Mouse (Mus musculus) neural tube, embryonic 13.5 days (tissue): ENCODE measurements around the gene Grin2b. TPM values are rescaled to one million over a fixed set of nuclear protein-coding genes. Genes with fewer than 3 reads are reported as not detected.

Source experiments
- ATAC-seq: fragments of 200-750 bp; cut with Nextera tagmentation; 2 replicates; pipeline ENCODE4 v1.8.0; 2017; ENCODE audit warnings: low read depth, mild to moderate bottlenecking, moderate TSS enrichment, moderate library complexity
- H3K27ac ChIP-seq: fragments of 300-500 bp; sonication (generic); replicated peaks from 2 replicates; pipeline ENCODE4 v1.5.1; 2015; ENCODE audit warnings: moderate library complexity, mild to moderate bottlenecking, inconsistent platforms
- H3K27me3 ChIP-seq: fragments of 300-500 bp; sonication (generic); 2 replicates; pipeline ENCODE4 v1.6.1; 2015; ENCODE audit warnings: mild to moderate bottlenecking, inconsistent platforms
- H3K36me3 ChIP-seq: fragments of 300-500 bp; sonication (generic); 2 replicates; pipeline ENCODE4 v1.6.1; 2015; ENCODE audit warnings: mild to moderate bottlenecking, inconsistent platforms
- H3K4me1 ChIP-seq: fragments of 300-500 bp; sonication (generic); replicated peaks from 2 replicates; pipeline ENCODE4 v1.6.1; 2015; ENCODE audit warnings: inconsistent platforms
- H3K4me2 ChIP-seq: fragments of 300-500 bp; sonication (generic); 2 replicates; pipeline ENCODE4 v1.6.1; 2015; ENCODE audit warnings: inconsistent platforms, mild to moderate bottlenecking, moderate library complexity
- H3K4me3 ChIP-seq: fragments of 300-500 bp; sonication (generic); 2 replicates; pipeline ENCODE4 v1.5.1; 2015; ENCODE audit warnings: mild to moderate bottlenecking, inconsistent platforms
- H3K9ac ChIP-seq: fragments of 300-500 bp; sonication (generic); 2 replicates; pipeline ENCODE4 v1.6.1; 2015; ENCODE audit warnings: moderate library complexity, mild to moderate bottlenecking, inconsistent platforms
- H3K9me3 ChIP-seq: fragments of 300-500 bp; sonication (generic); 2 replicates; pipeline ENCODE4 v1.6.1; 2016; ENCODE audit warnings: inconsistent platforms
- WGBS: fragments of 180-500 bp; shearing (Covaris S2); methylation state at CpG from one replicate; pipeline ENCODE4 v1.1.7; 2015; 5-methylcytosine and 5-hydroxymethylcytosine counted together
- polyA plus RNA-seq: library from polyadenylated mRNA; unstranded; fragments of >200 nt; fragmentation: Nextera tagmentation; extraction: Ambion mirVana; gene quantifications from 2 replicates; pipeline ENCODE4 v1.2.1, GENCODE M21; 2015

Gene Grin2b
- polyA plus RNA-seq, 1 experiment from 2014 or later: 32.6 TPM

DNA sequence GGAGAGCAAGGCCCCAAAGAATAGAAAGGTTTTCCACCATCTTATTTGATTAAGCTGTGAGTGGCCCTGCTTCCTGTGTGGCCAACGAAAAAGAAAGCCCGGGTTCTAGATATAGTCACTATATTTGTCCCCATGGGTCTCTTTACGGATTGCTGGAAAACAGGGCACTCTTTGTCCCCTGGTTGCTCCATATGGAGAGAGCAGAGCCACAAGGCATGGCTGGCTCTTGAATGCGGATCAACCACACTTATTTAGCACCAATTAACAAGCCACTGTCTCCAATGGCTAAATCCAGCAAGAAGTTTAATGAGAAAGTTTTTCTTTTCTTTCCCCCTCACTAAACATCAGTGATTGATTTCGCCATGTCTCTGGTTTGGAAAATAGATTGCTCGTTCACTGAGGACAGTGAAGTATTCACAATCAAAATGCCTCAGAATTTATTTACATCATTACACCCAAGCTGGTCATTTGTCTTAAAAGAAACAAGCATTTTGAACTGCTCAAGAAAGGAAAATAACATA, 240.9 kb downstream of the Grin2b start:
- Histone ChIP-seq H3K4me2 (no peak overlapping the region), H3K4me3 (no peak overlapping the region), H3K27ac (no peak overlapping the region), H3K9ac (no peak overlapping the region), H3K36me3 (no peaks in the 10 kb centered on the region), H3K9me3 (no peaks in the 10 kb centered on the region), H3K27me3 (no peaks in the 10 kb centered on the region), H3K4me1 (no peaks in the 10 kb centered on the region; the same call in 1 of the 2 replicates)
- ATAC-seq: no peak
- WGBS: 62% methylated on average over 6 of the region's 6 CpGs

DNA sequence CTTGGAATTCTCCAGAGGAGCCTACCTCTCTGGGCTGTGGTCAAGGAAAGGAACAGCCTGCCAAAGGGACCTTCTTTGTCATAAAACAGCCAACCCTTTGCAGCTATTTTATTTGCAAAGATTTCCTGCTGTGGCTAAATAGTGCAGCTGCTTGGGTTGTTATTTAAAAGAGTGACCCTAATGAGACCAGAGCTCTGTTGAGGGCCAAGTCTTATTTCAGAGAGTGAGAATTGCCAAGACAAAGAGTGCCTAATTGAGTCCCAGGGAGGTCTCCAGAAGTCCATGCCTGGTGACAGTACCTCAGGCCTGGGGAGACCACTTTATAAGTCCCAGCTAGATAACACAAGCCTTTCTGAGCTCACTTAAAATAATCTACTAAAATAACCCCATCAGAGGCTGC, 255.6 kb downstream of the Grin2b start:
- no peak overlapping the region for H3K4me2 ChIP-seq
- H3K4me1 ChIP-seq: peaks cover 8% of the 10 kb centered on the region
- ATAC-seq: no peak
- no peak overlapping the region for H3K9ac ChIP-seq
- no peaks in the 10 kb centered on the region for H3K9me3 ChIP-seq
- H3K27ac ChIP-seq: no peak overlapping the region
- no peak overlapping the region for H3K4me3 ChIP-seq
- peaks cover 5% of the 10 kb centered on the region for H3K36me3 ChIP-seq
- H3K27me3 ChIP-seq: no peaks in the 10 kb centered on the region

DNA sequence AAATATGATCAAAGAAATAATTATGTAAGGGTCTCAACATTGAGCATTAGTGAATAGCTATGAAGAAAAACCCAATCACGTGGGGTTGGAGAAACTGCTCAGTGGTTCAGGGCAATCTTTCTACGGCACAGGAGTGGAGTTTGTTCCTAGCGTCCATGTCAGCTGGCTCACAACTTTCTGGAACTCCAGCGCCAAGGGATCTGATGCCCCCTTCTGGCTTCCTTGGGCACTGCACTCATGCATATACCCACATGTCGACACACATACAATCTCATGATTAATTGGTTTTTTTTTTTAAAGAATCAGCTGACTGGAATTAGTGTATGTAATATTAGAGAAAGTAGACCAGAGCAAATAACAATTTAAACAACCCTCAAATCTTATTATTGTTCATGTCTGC, 258.7 kb downstream of the Grin2b start:
- no peaks in the 10 kb centered on the region for H3K36me3 ChIP-seq
- no peaks in the 10 kb centered on the region for H3K27me3 ChIP-seq
- ATAC-seq: no peak
- H3K4me1 ChIP-seq: peaks cover under 1% of the 10 kb centered on the region; the same call in 1 of the 2 replicates
- H3K9ac ChIP-seq: no peak overlapping the region
- WGBS: 92% methylated on average over 5 of the region's 5 CpGs
- no peak overlapping the region for H3K27ac ChIP-seq
- no peak overlapping the region for H3K4me3 ChIP-seq
- H3K9me3 ChIP-seq: no peaks in the 10 kb centered on the region
- no peak overlapping the region for H3K4me2 ChIP-seq

DNA sequence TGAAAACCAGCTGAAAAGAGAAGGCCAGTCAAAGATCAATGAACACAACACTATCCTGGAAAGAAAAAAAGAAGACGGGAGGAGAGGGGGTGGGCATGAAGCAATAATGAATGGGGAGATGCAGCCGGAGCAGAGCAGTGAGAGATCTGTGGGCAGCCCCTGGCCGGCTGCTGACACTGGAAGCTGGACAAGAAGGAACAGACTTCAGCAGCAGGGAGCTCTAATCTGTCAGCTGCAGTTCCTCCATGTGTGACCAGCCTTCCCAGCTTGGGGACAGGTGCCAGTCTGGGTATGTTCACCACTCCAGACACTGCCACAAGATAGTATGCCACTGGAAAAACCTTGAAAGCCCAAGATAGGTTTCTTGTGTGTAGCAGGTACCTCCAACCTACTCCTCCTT, 261.2 kb downstream of the Grin2b start:
- Histone ChIP-seq H3K4me2 (no peak overlapping the region), H3K36me3 (no peaks in the 10 kb centered on the region), H3K4me1 (peaks cover 9% of the 10 kb centered on the region), H3K9ac (no peak overlapping the region), H3K4me3 (no peak overlapping the region), H3K27ac (no peak overlapping the region), H3K27me3 (no peaks in the 10 kb centered on the region), H3K9me3 (no peaks in the 10 kb centered on the region)
- 63% methylated on average over 3 of the region's 3 CpGs for WGBS
- no peak for ATAC-seq

DNA sequence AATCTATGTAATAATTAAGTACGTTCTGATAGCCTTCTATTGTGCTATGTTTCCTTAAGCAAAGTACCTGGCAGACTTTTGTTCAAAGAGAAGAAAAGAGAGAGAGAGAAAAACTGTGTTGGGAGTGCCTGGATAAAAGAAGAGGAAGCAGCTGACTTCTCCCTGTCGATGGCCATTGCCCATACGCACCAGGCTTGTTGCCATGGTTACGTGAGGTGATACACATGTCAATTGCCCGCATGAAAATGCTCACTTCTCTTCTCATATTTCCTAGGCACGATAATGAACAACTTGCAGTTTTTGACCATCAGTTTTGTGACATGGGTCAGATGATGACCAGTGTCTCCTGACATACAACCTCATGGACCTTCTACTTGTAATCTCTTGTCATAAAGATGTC, 262.2 kb downstream of the Grin2b start:
- WGBS: 60% methylated on average over 6 of the region's 6 CpGs
- Histone ChIP-seq H3K9me3 (no peaks in the 10 kb centered on the region), H3K27me3 (0 out of 2 replicates have a peak, but pooled peaks cover 3% of the 10 kb centered on the region), H3K4me2 (no peak overlapping the region), H3K4me3 (no peak overlapping the region), H3K9ac (no peak overlapping the region), H3K36me3 (no peaks in the 10 kb centered on the region), H3K4me1 (peaks cover 12% of the 10 kb centered on the region), H3K27ac (no peak overlapping the region)
- ATAC-seq: no peak

DNA sequence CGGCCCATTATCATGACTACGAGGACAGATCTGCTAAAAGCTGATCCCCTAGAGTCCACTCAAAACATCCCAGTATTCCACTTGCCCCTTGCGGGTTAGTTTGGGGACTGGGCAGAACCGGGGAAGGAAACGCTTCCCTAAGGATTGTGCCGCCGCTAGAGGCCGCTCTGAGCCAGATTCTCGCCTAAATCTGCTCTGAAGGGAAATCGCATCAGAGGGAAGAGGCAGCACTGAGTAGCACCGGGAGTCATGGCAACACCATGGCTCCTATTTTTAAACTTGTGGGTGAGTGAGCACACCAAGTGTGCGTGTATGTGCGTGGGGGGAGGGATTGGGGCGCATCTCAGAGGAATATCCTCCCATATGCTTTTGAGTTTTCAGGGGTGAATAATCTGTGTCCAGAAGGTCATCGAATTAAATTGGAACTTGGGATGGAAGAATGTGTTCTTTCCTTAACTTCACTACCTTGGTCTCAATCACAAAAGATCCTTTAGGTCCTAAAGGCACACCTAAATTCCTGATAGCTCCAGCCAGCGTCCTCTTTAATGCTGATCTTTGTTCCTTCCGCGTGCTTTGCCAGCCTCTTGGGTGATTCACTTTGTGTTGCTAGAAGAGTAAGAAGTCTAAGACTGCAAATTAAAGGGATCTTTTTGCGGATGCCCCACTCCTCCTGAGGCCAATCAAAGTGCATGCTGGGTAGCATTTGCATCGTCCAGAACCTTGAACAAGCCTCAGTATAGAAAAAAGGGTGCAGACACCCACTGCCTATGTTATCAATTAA, 265.6 kb downstream of the Grin2b start:
- Histone ChIP-seq H3K27me3 (0 out of 2 replicates have a peak, but pooled peaks cover 3% of the 10 kb centered on the region), H3K4me2 (no peak overlapping the region), H3K4me1 (peaks cover 23% of the 10 kb centered on the region), H3K4me3 (no peak overlapping the region), H3K36me3 (no peaks in the 10 kb centered on the region), H3K9ac (no peak overlapping the region), H3K27ac (no peak overlapping the region), H3K9me3 (no peaks in the 10 kb centered on the region)
- 24% methylated on average over 20 of the region's 20 CpGs for WGBS
- peak; percentile 80 for ATAC-seq

DNA sequence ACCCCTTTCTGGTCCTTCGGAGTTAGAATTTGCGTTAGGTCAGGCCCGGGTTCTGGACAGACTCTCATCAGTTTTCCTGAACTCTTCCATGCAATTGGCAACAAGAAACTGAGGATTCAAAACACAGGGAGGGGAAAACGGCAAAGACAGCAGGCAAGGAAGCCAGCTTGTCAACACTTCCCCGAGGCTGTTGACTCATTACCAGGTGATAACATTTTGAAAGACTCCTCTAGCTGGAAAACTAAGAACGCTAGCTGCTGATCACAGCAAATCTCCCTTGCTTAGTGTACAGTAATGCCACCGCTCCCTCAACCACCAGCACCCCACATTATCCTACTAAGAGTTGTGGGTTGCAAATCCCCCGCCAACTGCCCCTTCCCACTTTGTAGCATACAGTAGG, 266.2 kb downstream of the Grin2b start:
- no peaks in the 10 kb centered on the region for H3K9me3 ChIP-seq
- no peak overlapping the region for H3K4me2 ChIP-seq
- H3K4me3 ChIP-seq: no peak overlapping the region
- H3K27ac ChIP-seq: no peak overlapping the region
- H3K4me1 ChIP-seq: peaks cover 23% of the 10 kb centered on the region
- H3K27me3 ChIP-seq: 0 out of 2 replicates have a peak, but pooled peaks cover 3% of the 10 kb centered on the region
- WGBS: 76% methylated on average over 8 of the region's 8 CpGs
- no peak for ATAC-seq
- no peaks in the 10 kb centered on the region for H3K36me3 ChIP-seq
- no peak overlapping the region for H3K9ac ChIP-seq

DNA sequence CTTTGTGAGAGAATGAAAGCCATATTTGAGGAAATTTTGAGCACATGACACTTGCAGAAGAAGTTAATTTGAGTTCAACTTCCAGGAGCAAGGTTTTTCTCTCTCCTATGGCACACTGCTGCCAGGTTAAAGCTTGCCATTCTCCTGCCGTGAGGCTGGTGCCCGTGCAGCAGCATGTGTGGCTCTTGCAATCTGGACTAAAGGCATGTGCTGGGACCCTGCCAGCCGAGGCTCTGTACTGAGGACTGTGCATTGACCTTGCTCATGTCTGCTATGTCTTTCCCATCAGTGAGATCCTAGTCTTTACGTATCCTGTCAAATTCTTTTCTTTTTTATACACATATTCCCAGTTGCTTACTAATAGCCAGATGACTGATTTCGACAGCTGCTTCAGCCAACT, 268.9 kb downstream of the Grin2b start:
- 73% methylated on average over 5 of the region's 5 CpGs for WGBS
- H3K9ac ChIP-seq: no peak overlapping the region
- no peak for ATAC-seq
- no peak overlapping the region for H3K4me3 ChIP-seq
- H3K36me3 ChIP-seq: no peaks in the 10 kb centered on the region
- peaks cover 23% of the 10 kb centered on the region for H3K4me1 ChIP-seq
- no peak overlapping the region for H3K27ac ChIP-seq
- H3K27me3 ChIP-seq: 0 out of 2 replicates have a peak, but pooled peaks cover 3% of the 10 kb centered on the region
- no peaks in the 10 kb centered on the region for H3K9me3 ChIP-seq
- H3K4me2 ChIP-seq: no peak overlapping the region

DNA sequence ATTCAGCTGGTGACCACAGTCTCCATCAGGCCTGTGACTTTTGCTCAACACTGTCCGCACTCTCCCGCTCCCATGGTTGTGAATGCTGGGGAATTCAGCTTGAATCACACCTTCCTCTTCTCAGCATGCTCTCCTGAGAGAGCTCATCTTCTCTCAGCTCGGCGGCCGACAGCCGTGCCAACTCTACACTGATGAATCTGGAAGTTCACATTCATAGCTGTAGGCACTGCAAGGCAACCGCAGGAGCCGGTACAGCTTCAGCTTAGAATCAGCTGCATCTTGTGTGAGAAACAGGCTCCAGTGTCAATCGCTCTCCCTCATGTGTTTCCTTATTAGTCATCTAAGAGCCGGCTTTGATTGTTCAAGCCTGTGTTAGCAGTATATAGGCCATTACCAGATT, 272.9 kb downstream of the Grin2b start:
- Histone ChIP-seq H3K9ac (no peak overlapping the region), H3K4me1 (0 out of 2 replicates have a peak, but pooled peaks cover 5% of the 10 kb centered on the region), H3K4me2 (no peak overlapping the region), H3K36me3 (no peaks in the 10 kb centered on the region), H3K27me3 (no peaks in the 10 kb centered on the region), H3K27ac (no peak overlapping the region), H3K9me3 (no peaks in the 10 kb centered on the region), H3K4me3 (no peak overlapping the region)
- WGBS: 92% methylated on average over 10 of the region's 10 CpGs
- no peak for ATAC-seq

DNA sequence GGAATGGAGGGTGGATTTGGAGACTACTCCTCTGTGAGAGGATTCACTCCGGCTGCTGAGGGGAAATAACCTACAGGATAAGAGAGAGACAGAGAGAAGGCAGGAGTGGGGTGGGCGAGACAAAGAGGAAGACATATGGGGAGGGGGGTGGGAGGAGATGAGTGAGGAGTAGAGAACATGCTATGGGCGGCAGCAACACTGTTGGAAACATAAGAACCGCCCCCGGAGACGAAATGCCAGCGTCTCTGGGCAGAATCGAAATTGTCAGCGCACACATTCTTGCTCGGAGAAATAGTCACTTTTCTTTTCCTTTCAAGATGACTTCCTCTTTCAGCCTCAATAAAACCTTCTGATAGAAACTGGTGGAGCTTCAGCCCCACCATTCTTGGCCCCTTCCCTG, 274.1 kb downstream of the Grin2b start:
- no peak overlapping the region for H3K9ac ChIP-seq
- no peaks in the 10 kb centered on the region for H3K9me3 ChIP-seq
- H3K36me3 ChIP-seq: no peaks in the 10 kb centered on the region
- no peak overlapping the region for H3K4me2 ChIP-seq
- ATAC-seq: no peak
- H3K27me3 ChIP-seq: no peaks in the 10 kb centered on the region
- H3K4me1 ChIP-seq: no peaks in the 10 kb centered on the region
- H3K4me3 ChIP-seq: no peak overlapping the region
- 85% methylated on average over 10 of the region's 10 CpGs for WGBS
- H3K27ac ChIP-seq: no peak overlapping the region

DNA sequence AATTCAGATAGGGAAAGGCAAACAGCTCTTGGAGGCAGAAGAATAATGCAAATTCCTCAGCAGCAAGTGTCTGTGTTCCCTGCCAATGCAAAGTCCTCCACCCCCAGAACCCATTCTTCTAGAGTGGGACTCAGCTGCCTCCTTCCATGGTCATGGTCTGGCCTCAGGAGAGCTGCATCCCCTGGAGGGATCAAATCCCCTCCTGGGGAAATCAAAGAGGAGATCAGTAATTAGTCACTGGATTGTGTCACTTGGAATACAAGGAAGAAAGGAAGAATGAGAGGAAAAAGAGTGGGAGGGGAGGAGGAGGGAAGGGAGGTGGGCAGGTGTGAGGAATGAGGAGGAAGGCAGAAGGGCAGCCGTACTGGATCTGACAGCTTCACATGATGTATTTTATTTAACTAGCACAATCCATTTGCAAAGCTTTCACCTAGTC, 278.5 kb downstream of the Grin2b start:
- WGBS: 38% methylated on average over 1 of the region's 1 CpGs
- H3K9me3 ChIP-seq: no peaks in the 10 kb centered on the region
- ATAC-seq: no peak
- no peak overlapping the region for H3K4me3 ChIP-seq
- no peaks in the 10 kb centered on the region for H3K4me1 ChIP-seq
- H3K9ac ChIP-seq: no peak overlapping the region
- H3K27ac ChIP-seq: no peak overlapping the region
- H3K4me2 ChIP-seq: no peak overlapping the region
- H3K36me3 ChIP-seq: no peaks in the 10 kb centered on the region
- no peaks in the 10 kb centered on the region for H3K27me3 ChIP-seq

DNA sequence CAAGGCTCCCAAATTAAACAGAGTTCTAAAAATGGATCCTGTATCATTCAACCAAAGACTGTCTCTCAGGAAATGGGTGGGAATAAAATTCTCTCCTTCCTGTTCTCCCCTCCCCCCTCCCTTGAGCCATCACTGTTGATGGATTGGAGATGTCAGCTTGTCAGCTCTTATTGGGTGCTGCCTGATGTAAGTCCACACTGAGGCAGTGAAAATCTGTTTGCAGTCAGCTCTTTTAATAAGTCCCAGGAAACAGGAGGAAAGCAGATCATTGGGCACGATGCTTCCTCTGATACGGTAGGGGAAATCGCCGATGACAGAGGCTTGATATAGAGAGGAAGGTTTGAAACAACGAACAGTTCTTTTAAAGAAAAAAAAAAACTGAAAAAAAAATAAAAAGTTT, 290.7 kb downstream of the Grin2b start:
- H3K4me2 ChIP-seq: no peak overlapping the region
- no peaks in the 10 kb centered on the region for H3K27me3 ChIP-seq
- 0 out of 2 replicates have a peak, but pooled peaks cover 4% of the 10 kb centered on the region for H3K4me1 ChIP-seq
- no peaks in the 10 kb centered on the region for H3K36me3 ChIP-seq
- H3K4me3 ChIP-seq: no peak overlapping the region
- no peaks in the 10 kb centered on the region for H3K9me3 ChIP-seq
- no peak overlapping the region for H3K9ac ChIP-seq
- no peak overlapping the region for H3K27ac ChIP-seq
- ATAC-seq: no peak
- WGBS: 48% methylated on average over 5 of the region's 5 CpGs
